Mouse (Mus musculus) neutrophil, adult 59 days (primary cell): ENCODE measurements around the gene Mphosph8. TPM values are rescaled to one million over a fixed set of nuclear protein-coding genes. Genes with fewer than 3 reads are reported as not detected.

Source experiments
- total RNA-seq, 2 experiments: library from RNA; stranded (reverse); gene quantifications; 1 replicate in 1 of 2; 2 replicates in 1 of 2; pipeline ENCODE4 v1.2.4; 2023

Gene Mphosph8
- total RNA-seq: 10 to 100 TPM; 11.7 to 13.1 TPM

DNA sequence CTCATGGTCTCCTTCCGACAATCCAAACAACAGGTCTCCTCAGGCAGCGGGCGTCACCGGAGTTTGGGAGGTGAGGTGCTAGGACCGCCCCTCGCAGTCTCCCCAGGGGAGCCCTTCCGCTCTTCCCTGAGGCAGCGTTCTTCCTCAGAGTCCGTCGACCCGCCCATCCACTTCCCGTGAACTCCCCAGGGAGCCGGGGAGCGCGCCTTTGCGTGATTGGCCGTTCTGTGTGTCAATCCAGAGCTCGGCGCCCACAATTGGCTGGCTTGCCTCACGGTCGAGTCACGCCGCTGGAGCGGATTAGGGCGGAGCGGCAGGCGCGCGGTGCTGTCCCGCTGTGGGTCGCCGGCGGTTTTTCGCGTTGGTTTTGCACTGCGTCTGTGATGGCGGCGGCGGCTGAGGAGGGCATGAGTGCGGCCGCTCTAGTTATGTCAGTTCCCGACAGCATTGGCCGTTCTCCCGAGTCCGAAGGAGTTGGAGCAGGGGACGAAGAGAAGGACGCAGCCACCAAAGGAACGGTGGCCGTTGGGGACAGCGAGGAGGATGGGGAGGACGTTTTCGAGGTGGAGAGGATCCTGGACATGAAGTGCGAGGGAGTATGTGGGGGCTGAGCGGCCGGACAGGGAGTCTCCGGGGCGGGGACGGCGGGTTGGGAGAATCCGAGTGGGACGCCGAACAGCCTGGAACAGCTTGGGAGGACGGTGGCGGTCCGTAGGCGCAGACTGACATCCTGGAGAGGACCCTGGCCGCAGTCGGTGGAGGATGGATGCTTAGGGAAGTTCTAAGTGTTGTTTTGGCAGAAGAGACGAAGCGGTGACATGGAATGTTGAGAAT, at the start of gene Mphosph8:
Gene Mphosph8, plus strand, starts transcription at position 280 of the 834 bp plus-strand sequence.

Other genes with a start within 250 kb of the Mphosph8 start
- 10 to 100 TPM; 13.8 to 17.9 TPM for gene Cenpj, start 92.8 kb upstream of the Mphosph8 start, total RNA-seq
- gene Parp4, start 92.6 kb upstream of the Mphosph8 start, total RNA-seq: 10 to 100 TPM; 59.2 to 59.9 TPM
- gene Pspc1, start 110.1 kb downstream of the Mphosph8 start, total RNA-seq: 10 to 100 TPM; 47.1 to 49.2 TPM
- gene Zmym5, start 143.5 kb downstream of the Mphosph8 start, total RNA-seq: 10 to 100 TPM; 27.1 to 29.3 TPM
- 10 to 100 TPM; 64.6 to 66.9 TPM for gene Zmym2, start 218.4 kb downstream of the Mphosph8 start, total RNA-seq